Mouse (Mus musculus): ENCODE measurements around the gene Itk.

GRCm38 (mm10) chr11:46410018-46410563 is 20.8 kb upstream of the Itk start:
- TF ChIP-seq CTCF (IDR thresholded peaks at IDR 0.05; ENCODE audit: extremely low read depth, insufficient read depth, insufficient read length, insufficient replicate concordance) (no peak), POLR2A (IDR thresholded peaks at IDR 0.05; ENCODE audit: low read depth, low read length) (no peak)
